Mouse (Mus musculus) limb, embryonic 15.5 days (tissue): ENCODE measurements at regions not wholly inside any gene's neighbourhood (a gene's known extent, or its start where the extent isn't known, plus 50 kb on each side); places are given as distances from the start of the nearest gene placed in this dataset.

Experiments used
- ATAC-seq: fragments of 200-750 bp; cut with Nextera tagmentation; 2 replicates; pipeline ENCODE4 v1.8.0; 2017; ENCODE audit warnings: low read depth, moderate TSS enrichment; ENCODE audit not compliant: insufficient number of reproducible peaks, low FRiP score, low TSS enrichment
- H3K27ac ChIP-seq: fragments of 300-500 bp; sonication (generic); 2 replicates; pipeline ENCODE4 v1.5.1; 2015; ENCODE audit warnings: moderate library complexity, mild to moderate bottlenecking, inconsistent platforms
- H3K27me3 ChIP-seq: fragments of 300-500 bp; sonication (generic); 2 replicates; pipeline ENCODE4 v1.6.1; 2015; ENCODE audit warnings: inconsistent platforms
- H3K36me3 ChIP-seq: fragments of 300-500 bp; sonication (generic); 2 replicates; pipeline ENCODE4 v1.6.1; 2015; ENCODE audit warnings: inconsistent platforms
- H3K4me1 ChIP-seq: fragments of 300-500 bp; sonication (generic); 2 replicates; pipeline ENCODE4 v1.6.1; 2015; ENCODE audit warnings: inconsistent platforms
- H3K4me2 ChIP-seq: fragments of 300-500 bp; sonication (generic); 2 replicates; pipeline ENCODE4 v1.6.1; 2015; ENCODE audit warnings: mild to moderate bottlenecking, inconsistent platforms
- H3K4me3 ChIP-seq: fragments of 300-500 bp; sonication (generic); 2 replicates; pipeline ENCODE4 v1.5.1; 2015; ENCODE audit warnings: mild to moderate bottlenecking, inconsistent platforms
- H3K9ac ChIP-seq: fragments of 300-500 bp; sonication (generic); 2 replicates; pipeline ENCODE4 v1.6.1; 2015; ENCODE audit warnings: inconsistent platforms
- H3K9me3 ChIP-seq: fragments of 300-500 bp; sonication (generic); 2 replicates; pipeline ENCODE4 v1.6.1; 2016; ENCODE audit warnings: inconsistent platforms
- WGBS: fragments of 180-500 bp; shearing (Covaris S2); methylation state at CpG from one replicate; pipeline ENCODE4 v1.1.7; 2015; 5-methylcytosine and 5-hydroxymethylcytosine counted together

DNA sequence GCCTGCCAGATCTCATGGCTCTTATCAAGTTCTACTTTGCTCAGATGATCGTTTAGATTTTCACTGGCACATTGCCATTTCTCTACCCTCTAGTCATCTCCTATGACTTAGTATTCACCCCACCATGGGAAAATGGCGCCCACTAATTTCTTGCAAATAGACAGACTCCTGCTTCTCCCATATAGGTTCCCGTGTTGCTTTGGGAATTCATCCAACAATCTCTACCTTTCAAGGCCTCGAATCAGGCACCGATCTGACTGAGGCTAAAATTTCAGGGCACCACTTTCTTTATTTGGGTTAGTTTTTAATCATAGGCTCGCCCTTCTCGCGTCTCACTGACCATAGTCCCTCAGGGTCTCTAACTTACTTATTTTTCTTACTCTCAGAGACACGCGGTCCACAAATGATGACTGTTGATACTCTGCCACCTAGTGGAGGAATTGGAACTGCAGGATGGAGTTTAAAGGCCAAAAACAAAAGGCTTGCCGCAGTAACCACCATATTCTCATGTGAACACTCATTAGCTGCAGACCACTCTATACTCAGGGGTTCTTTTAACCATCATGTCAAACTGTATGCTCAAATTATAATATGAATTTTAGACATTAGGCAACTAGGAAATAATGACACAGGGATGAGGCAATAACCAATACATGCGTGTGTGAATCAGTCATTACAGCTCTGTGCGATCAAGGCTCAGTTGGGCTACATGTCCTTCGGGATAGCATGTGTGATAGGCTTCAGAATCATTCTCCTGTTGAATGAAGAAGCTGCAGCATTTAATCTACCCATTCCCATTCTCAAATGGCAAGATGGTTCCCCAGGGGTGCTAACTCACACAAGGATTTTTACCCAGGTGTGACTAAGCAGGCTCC, 119.5 kb upstream of the Nhs start:
- no peaks in the 10 kb centered on the region for H3K27me3 ChIP-seq
- H3K4me3 ChIP-seq = no peak overlapping the region
- no peaks in the 10 kb centered on the region for H3K4me1 ChIP-seq
- H3K9me3 ChIP-seq = no peaks in the 10 kb centered on the region
- H3K9ac ChIP-seq = no peak overlapping the region
- no peak overlapping the region for H3K4me2 ChIP-seq
- 53% methylated on average over 14 of the region's 14 CpGs for WGBS
- H3K36me3 ChIP-seq = no peaks in the 10 kb centered on the region
- H3K27ac ChIP-seq = no peak overlapping the region
- ATAC-seq = no peak

DNA sequence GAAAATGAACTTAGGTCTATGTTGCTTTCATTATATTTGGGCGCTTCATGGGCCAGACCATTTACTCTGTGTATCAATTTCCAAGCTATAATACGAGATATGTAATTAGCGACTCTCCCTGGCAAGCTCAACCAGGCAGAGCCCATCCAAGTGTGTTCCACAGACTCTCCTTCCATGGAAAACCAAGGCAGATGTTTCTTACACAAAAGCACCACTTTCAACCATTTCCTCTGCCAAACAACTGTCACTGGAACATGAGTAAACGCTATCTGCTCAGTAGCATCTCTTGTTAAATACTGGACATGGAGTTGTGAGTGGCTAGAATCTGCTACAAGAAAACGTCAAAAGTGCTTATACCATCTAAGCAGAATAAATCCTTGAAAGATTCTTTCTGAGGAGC, 115.1 kb upstream of the Nhs start:
- no peak overlapping the region for H3K9ac ChIP-seq
- no peak overlapping the region for H3K4me2 ChIP-seq
- WGBS = 71% methylated on average over 5 of the region's 5 CpGs
- H3K27me3 ChIP-seq = no peaks in the 10 kb centered on the region
- H3K9me3 ChIP-seq = no peaks in the 10 kb centered on the region
- H3K27ac ChIP-seq = no peak overlapping the region
- no peak for ATAC-seq
- H3K4me1 ChIP-seq = no peaks in the 10 kb centered on the region
- H3K4me3 ChIP-seq = no peak overlapping the region
- no peaks in the 10 kb centered on the region for H3K36me3 ChIP-seq

DNA sequence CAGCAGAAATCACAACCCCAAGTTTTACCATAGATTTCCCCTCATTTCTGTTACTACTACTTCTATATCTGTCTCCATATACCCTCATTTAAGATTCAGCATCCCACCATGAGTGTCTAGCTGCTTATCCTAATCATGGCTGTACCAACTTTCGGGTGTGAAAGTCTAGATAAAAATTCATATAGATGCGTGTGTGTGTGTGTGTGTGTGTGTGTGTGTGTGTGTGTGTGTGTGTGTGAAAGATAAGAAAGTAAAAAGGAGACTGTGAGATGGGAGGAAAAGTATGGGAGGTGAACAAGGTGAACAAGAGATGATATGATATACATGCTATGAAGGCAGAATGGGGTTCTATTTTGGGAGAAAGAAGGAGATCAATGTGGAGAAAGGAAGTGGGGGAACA, 111.7 kb upstream of the Nhs start:
- no peak overlapping the region for H3K4me3 ChIP-seq
- no peak overlapping the region for H3K27ac ChIP-seq
- no peaks in the 10 kb centered on the region for H3K4me1 ChIP-seq
- no peak overlapping the region for H3K9ac ChIP-seq
- H3K36me3 ChIP-seq = no peaks in the 10 kb centered on the region
- H3K4me2 ChIP-seq = no peak overlapping the region
- ATAC-seq = no peak
- WGBS = 82% methylated on average over 2 of the region's 2 CpGs
- H3K9me3 ChIP-seq = no peaks in the 10 kb centered on the region
- H3K27me3 ChIP-seq = no peaks in the 10 kb centered on the region

DNA sequence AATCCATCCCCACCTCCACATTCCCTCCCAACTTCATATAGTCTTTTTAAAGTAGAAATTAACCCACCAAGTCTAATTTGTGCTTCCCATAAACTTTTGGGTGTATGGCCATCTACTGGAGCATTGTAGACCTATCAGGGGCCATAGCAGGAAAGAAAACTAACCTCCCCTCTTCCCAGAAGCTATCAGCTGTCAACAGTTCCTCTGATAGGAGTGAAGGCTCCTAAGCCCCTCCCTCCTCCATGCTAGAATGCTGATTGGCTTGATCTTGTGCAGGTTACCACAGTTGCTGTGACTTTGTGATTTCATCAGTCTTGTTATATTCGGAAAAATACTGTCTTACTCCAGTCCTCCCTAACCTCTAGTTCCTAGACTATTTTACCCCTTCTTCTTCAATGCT, 109.4 kb upstream of the Nhs start:
- Histone ChIP-seq H3K36me3 (no peaks in the 10 kb centered on the region), H3K9ac (no peak overlapping the region), H3K4me2 (no peak overlapping the region), H3K4me3 (no peak overlapping the region), H3K27ac (no peak overlapping the region), H3K4me1 (no peaks in the 10 kb centered on the region), H3K9me3 (no peaks in the 10 kb centered on the region), H3K27me3 (no peaks in the 10 kb centered on the region)
- 74% methylated on average over 1 of the region's 1 CpGs for WGBS
- ATAC-seq = no peak

DNA sequence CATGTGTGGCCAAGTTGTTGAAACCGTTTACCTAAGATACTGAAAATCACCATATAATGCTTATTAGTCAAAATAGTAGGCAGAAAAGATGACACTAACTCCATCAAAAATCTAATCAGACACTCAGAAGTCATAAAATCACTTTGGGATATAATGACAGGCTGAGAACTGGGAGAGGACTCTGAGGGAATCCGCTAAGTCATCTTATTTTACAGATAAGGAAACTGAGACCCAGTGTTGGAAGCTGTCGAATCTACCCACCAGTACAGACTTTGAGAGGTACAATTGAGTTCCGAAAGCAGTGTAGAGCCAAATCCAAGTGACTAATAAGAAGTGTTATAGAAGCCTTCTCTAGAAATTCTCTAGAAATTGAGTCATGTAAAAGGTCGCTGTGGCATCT, 108.6 kb upstream of the Nhs start:
- no peaks in the 10 kb centered on the region for H3K9me3 ChIP-seq
- H3K27me3 ChIP-seq = no peaks in the 10 kb centered on the region
- no peak overlapping the region for H3K27ac ChIP-seq
- no peak for ATAC-seq
- WGBS = 82% methylated on average over 5 of the region's 5 CpGs
- H3K4me3 ChIP-seq = no peak overlapping the region
- H3K4me1 ChIP-seq = no peaks in the 10 kb centered on the region
- H3K36me3 ChIP-seq = no peaks in the 10 kb centered on the region
- no peak overlapping the region for H3K4me2 ChIP-seq
- no peak overlapping the region for H3K9ac ChIP-seq

DNA sequence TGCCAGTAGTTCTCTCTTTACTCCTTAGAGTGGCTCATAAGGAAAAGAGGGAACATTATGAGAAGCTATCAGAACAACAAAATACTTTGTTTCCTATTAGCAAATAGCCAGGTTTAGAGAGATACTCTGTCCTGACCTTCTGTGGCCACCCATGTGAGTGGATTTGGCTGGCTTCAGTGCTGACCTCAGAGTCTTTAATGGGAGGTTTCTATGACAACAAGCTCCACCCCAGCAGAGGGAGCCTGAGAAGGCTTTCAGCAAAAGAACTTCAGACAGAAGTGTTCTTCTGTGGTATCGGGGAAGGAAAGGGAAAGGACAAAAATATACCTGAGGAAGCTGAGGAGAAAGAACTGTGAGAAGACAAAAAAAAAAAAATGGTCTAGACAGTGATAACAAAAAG, 108.1 kb upstream of the Nhs start:
- ATAC-seq = no peak
- Histone ChIP-seq H3K9me3 (no peaks in the 10 kb centered on the region), H3K27me3 (no peaks in the 10 kb centered on the region), H3K27ac (no peak overlapping the region), H3K4me1 (no peaks in the 10 kb centered on the region), H3K4me3 (no peak overlapping the region), H3K9ac (no peak overlapping the region), H3K36me3 (no peaks in the 10 kb centered on the region), H3K4me2 (no peak overlapping the region)
- 44% methylated on average over 1 of the region's 1 CpGs for WGBS

DNA sequence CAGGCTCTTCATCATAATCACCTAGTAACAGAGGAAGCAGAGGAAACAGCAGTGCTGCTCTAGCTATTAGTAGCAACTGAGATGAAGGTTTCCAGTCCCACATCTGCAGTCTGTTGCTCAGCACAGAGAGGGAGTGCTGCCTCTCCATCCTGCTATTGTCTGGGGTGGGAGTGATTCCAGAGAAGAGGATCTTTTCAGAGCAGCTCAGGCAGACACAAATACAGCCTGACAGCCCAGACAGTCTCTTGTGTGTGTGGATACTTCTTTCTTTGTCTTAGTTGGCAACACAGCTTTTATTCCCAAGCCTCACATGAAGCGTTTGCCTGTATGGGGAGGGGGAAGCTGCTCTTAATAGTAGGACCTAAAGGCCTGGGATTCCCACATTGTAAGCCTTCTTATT, 107.2 kb upstream of the Nhs start:
- Histone ChIP-seq H3K4me1 (no peaks in the 10 kb centered on the region), H3K36me3 (no peaks in the 10 kb centered on the region), H3K9me3 (no peaks in the 10 kb centered on the region), H3K27me3 (no peaks in the 10 kb centered on the region), H3K27ac (no peak overlapping the region), H3K9ac (no peak overlapping the region), H3K4me3 (no peak overlapping the region), H3K4me2 (no peak overlapping the region)
- no peak for ATAC-seq
- WGBS = 63% methylated on average over 1 of the region's 1 CpGs

DNA sequence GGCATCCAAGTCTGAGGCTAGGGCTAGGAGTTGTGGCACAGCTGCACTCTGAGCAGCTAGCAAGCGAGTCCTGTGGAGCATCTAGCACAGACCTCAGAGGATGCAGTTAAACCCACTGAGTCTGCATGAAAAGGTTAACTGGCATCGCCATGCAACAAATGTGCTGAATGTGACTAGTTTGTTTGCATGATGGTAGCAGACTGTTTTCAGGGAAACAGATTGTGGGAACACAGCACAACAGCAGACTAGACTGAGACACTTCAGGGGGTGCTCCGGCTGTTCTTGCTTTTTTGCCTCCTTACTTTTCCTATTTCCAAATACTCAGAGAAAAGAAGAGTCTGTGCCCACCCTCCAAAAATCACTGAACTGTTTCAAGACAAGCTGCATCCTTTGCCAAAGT, 97.9 kb upstream of the Nhs start:
- Histone ChIP-seq H3K27ac (no peak overlapping the region), H3K27me3 (peaks cover 25% of the 10 kb centered on the region; the same call in 1 of the 2 replicates), H3K9me3 (no peaks in the 10 kb centered on the region), H3K9ac (no peak overlapping the region), H3K4me1 (no peaks in the 10 kb centered on the region), H3K36me3 (no peaks in the 10 kb centered on the region), H3K4me3 (no peak overlapping the region), H3K4me2 (no peak overlapping the region)
- ATAC-seq = no peak
- WGBS = 76% methylated on average over 3 of the region's 3 CpGs

DNA sequence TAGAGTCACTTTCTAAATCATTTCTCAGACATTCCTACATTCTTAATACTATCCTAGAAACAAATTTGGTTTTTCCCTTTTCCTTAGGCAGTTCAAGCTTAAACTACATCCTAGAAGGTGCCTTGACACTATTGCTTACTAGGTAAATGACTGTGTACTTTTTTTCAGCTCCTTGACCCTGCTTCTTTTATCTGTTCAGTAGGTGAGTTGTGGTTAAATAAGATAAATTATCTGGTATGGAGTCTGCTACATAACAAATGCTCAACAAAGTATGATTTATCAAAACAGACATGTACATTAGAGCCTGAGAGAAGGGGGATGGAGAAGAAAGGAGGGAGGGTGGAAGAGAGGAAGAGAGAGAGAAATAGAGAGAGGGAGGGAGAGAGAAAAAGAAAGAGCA, 96.3 kb upstream of the Nhs start:
- Histone ChIP-seq H3K27me3 (peaks cover 25% of the 10 kb centered on the region; the same call in 1 of the 2 replicates), H3K4me1 (no peaks in the 10 kb centered on the region)

DNA sequence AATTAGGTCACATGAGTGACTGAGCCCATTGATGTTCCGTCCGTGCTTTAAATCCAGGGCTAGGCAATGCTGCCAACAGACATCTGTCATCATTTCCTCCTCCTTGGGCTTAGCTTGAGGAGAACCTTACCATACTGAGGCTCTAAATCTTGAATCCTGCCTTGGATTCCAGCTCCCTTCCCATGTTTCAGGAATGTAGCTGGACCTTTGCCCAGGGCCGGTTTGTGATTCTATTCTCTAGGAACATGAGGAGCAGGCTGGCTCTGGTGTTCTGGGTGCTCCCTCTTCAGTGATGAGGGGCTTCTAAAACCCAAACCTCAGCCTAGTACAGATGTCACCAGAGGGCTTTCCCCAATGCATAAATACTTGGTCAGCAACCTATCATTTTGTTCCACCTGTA, 81.8 kb upstream of the Nhs start:
- Histone ChIP-seq H3K4me1 (no peaks in the 10 kb centered on the region), H3K4me3 (no peak overlapping the region), H3K9ac (no peak overlapping the region), H3K4me2 (no peak overlapping the region), H3K9me3 (no peaks in the 10 kb centered on the region), H3K27ac (no peak overlapping the region), H3K36me3 (no peaks in the 10 kb centered on the region), H3K27me3 (peaks cover 21% of the 10 kb centered on the region; the same call in 1 of the 2 replicates)
- WGBS = 57% methylated on average over 3 of the region's 3 CpGs
- no peak for ATAC-seq

More for the DNA sequence above, 96.3 kb upstream of the Nhs start:
- no peak overlapping the region for H3K4me3 ChIP-seq
- no peaks in the 10 kb centered on the region for H3K36me3 ChIP-seq
- H3K27ac ChIP-seq = no peak overlapping the region
- no peaks in the 10 kb centered on the region for H3K9me3 ChIP-seq
- H3K9ac ChIP-seq = no peak overlapping the region
- no peak for ATAC-seq
- no peak overlapping the region for H3K4me2 ChIP-seq

DNA sequence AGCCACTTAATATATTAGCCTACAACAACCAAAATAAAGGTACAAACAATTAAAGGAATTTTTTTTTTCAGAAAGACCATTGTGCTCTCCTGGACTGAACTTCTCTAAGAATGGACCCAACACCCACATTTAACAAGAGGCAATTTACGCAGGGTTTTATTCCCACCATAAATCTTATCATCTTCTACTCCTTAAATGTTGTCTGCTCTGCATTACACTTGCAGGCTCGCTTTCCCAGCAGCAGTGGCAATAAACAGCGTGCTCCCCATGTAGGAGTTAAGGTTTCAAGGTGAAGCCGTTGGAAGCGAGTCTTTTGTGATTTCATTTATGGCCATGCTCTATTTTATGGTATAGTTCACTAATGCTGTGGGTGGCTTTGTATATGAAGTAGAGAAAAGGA, 76.0 kb upstream of the Nhs start:
- 37% methylated on average over 5 of the region's 5 CpGs for WGBS
- no peaks in the 10 kb centered on the region for H3K36me3 ChIP-seq
- 0 out of 2 replicates have a peak, but pooled peaks cover 23% of the 10 kb centered on the region for H3K27me3 ChIP-seq
- ATAC-seq = no peak
- no peak overlapping the region for H3K9ac ChIP-seq
- no peaks in the 10 kb centered on the region for H3K4me1 ChIP-seq
- H3K4me3 ChIP-seq = no peak overlapping the region
- H3K4me2 ChIP-seq = no peak overlapping the region
- no peaks in the 10 kb centered on the region for H3K9me3 ChIP-seq
- no peak overlapping the region for H3K27ac ChIP-seq

DNA sequence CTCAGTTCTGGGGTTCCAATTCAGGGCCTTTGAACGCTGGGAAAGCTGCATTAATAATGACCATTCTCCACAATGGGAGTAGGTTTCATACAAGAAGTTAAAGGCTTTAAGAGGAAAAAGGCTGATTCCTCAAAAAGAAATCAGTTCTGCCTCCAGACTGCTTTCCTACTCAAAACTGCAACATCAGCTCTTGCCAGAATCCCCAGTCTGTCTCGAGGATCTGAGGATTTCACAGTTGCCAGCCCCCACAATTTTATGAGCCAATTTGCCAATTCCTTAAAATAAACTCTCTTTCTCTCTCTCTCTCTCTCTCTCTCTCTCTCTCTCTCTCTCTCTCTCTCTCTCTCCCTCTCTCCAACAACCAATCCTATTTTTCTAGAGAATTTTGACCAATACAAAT, 51.3 kb upstream of the Nhs start:
- H3K27me3 ChIP-seq = 0 out of 2 replicates have a peak, but pooled peaks cover 4% of the 10 kb centered on the region
- WGBS = 35% methylated on average over 2 of the region's 2 CpGs

More for the DNA sequence above, 51.3 kb upstream of the Nhs start:
- Histone ChIP-seq H3K4me3 (no peak overlapping the region), H3K27ac (no peak overlapping the region), H3K36me3 (no peaks in the 10 kb centered on the region), H3K9ac (no peak overlapping the region), H3K4me2 (no peak overlapping the region), H3K9me3 (no peaks in the 10 kb centered on the region), H3K4me1 (no peaks in the 10 kb centered on the region)
- ATAC-seq = no peak
